Mouse (Mus musculus): ENCODE data around the gene Arfgap1. TPM values are rescaled to one million over a fixed set of nuclear protein-coding genes. Genes with fewer than 3 reads are reported as not detected.

Arfgap1 gene
- 81.9 TPM for polyA plus RNA-seq (2017; shearing (Covaris generic))

DNA sequence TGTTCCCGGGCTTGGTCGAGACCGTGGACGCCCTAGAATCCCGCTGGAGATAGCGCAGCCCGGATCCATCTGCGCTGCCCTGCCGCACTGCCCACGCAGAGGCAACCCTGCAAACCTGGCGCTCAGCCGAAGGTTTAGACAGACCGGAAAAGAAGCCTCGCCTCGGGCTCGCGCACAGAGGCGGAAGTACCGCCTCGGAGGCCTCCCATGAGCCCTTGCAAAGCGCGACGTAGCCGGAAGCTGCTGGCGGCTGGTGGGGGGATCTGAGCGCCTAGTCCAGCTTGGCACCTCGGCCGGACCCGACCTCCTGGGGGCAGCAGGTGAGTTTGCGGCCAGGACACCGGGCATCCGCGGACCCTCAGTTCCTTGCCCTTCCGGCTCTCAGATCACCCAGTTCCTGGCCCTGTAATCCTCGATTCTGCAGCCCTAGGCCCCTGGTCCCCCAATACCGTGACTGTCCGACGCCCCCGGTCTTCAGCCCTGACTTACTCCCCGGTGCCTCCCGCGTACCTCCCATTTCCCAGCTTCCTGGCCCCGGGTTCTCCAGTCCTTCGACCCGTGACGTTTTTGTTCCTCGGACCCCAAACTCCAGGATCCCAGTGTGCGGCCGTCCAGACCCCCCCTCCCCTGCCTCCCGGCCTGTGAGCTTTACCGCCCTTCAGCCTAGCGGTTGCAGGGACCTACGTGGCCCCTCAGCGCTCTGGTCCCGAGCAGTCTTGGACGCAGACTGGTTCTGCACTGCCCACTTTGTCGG lies at the start of gene Arfgap1:
Gene Arfgap1 (plus strand): TSS at position 216 of the 754 bp plus-strand sequence.

DNA sequence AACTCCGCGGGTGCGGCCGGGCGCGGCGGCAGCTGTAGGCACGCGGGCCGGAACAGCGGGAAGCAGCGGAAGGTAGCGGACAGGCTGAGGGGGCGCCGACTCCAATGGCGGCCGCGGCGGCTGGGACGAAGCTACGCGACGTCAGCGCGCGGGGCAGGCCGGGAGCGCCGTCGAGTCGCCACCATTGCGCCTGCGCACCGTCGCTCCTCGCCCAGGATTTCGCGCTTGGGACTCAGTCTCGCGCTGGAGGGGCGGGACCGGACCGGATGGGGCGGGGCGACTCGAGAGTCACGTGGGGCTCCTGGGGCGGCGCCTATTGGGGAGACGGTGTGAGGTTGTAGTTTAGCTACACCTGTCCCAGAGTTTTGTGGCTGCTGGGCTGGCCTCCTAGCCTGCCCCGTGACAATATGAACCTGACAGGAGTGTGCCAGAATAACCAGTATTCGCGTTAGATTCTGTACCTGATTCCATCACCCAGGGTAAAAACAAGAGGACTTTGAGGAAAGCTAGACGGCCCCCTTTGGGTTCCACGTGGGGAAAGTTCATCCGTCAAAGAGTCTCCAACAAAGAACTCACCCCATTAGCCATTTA lies 46.1 kb upstream of the Arfgap1 start, which contains the start of gene Ythdf1:
Gene Ythdf1 (minus strand): TSS at position 140 of the 591 bp plus-strand sequence.

DNA sequence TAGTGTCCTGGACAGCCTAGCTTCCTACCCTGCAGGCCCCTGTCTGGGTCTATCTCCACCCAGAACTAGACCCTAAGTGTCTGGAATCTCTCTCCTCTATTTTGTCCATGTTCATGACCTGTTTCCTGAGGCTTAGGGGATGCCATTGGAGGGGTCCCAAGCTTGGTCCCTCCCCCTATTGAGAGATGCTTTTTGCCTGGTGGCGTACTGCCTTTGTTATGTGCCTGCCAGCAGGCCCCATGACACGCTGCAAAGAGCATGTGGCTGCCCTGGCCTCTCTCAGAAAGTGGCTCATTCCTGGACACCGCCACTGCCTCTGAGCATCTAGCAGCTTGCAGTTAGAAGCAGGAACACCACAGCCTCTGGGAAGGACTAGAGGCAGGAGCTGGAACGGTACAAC lies 38.3 kb upstream of the Arfgap1 start, which contains the start of gene Birc7:
Gene Birc7 (plus strand): TSS at position 301 of the 400 bp plus-strand sequence.

DNA sequence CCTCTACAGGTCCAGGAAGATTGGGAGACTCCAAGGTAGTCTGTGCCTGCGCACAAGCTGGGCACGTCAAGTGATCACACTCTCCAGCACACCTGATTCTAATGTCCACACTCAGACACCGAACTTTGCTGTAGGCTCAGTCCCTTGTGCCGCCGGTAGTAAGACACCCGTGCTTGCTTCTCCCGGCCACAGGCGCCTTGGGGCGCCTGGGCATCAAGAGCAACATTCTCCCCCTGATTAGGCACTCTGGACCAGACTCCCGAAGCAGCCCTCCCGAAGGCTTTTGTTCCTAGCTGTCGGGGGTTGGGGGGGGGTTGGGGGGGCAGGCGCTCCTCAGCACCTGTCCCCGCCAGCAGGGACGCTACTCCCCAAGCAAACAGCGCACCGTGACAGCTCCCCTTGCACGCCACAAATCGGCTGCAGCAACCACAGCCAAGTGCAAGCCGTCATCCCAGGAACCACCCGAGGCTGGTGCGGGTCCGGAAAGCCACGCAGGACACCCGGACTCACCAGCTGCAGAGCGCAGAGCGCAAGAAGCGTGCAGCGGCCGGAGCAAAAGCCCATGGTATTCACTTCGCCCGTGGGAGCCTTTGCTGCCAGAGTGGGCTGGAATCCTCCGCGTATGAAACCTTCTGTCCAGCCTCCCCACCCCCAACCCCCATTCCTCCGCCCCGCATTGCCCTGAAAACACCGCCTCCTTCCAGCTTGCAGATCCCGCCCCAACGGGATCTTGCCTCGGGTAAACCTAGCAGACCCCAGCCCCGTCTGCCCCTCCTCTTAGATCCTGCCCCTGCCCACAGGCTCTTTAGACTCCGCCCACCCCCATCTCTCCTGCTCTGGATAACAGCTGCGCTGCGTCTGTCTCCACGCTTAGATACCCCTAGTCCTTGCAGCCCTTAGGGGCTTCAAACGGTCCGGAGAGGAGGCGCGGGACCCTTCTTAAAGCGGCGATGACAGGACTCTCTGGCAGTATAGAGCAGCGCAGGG lies 12.7 kb upstream of the Arfgap1 start, which contains the start of gene Nkain4:
Gene Nkain4 (minus strand): TSS at position 639 of the 987 bp plus-strand sequence.

GRCm38 (mm10) chr2:180986449-180986848 lies 19.4 kb downstream of the Arfgap1 start, which contains the start of gene Col20a1:
Gene Col20a1 (plus strand): TSS chr2:180986535.

Other genes starting within 250 kb of the Arfgap1 start
- gene Slc17a9, start 242.0 kb upstream of the Arfgap1 start, polyA plus RNA-seq (2017; shearing (Covaris generic)): 81.8 TPM
- not detected for gene Bhlhe23, start 190.3 kb upstream of the Arfgap1 start, polyA plus RNA-seq (2017; shearing (Covaris generic))
- 5.7 TPM for gene Ythdf1, start 46.3 kb upstream of the Arfgap1 start, polyA plus RNA-seq (2017; shearing (Covaris generic))
- gene Birc7, start 38.2 kb upstream of the Arfgap1 start, polyA plus RNA-seq (2017; shearing (Covaris generic)): not detected
- not detected for gene Nkain4, start 12.5 kb upstream of the Arfgap1 start, polyA plus RNA-seq (2017; shearing (Covaris generic))
- 1.8 TPM for gene Col20a1, start 19.3 kb downstream of the Arfgap1 start, polyA plus RNA-seq (2017; shearing (Covaris generic))
- not detected for gene Chrna4, start 76.3 kb downstream of the Arfgap1 start, polyA plus RNA-seq (2017; shearing (Covaris generic))
- gene Kcnq2, start 168.1 kb downstream of the Arfgap1 start, polyA plus RNA-seq (2017; shearing (Covaris generic)): not detected
- gene Eef1a2, start 189.8 kb downstream of the Arfgap1 start, polyA plus RNA-seq (2017; shearing (Covaris generic)): not detected
- 306 TPM for gene Ppdpf, start 220.0 kb downstream of the Arfgap1 start, polyA plus RNA-seq (2017; shearing (Covaris generic))
- not detected for gene Ptk6, start 235.6 kb downstream of the Arfgap1 start, polyA plus RNA-seq (2017; shearing (Covaris generic))
- 1.5 TPM for gene Srms, start 246.0 kb downstream of the Arfgap1 start, polyA plus RNA-seq (2017; shearing (Covaris generic))